8 mouse cellular contexts compared by ENCODE assay signal in genomic region chr10:45469027-45469996, GRCm38 (mm10). TPM values are rescaled to one million over a fixed set of nuclear protein-coding genes. Genes with fewer than 3 reads are reported as not detected.
DNase-seq lines count a peak whose midpoint lies in the region; ATAC-seq and TF ChIP-seq lines count a peak whose summit lies in the region.

No protein-coding gene starts in this region.

- H3K4me3 ChIP-seq in kidney, embryonic 15.5 days (replicated peaks): peak overlapping the region; percentile 51
- peak overlapping the region; percentile 60 for H3K4me3 ChIP-seq in embryonic fibroblast, embryonic 13.5 days (ENCODE audit: insufficient read depth, low read length)
- H3K4me3 ChIP-seq in limb, embryonic 10.5 days: peak overlapping the region; percentile 64
- peak overlapping the region; percentile 40 for H3K4me3 ChIP-seq in neural tube, embryonic 15.5 days (replicated peaks)

- no peak for TF ChIP-seq CTCF in embryonic fibroblast, embryonic 13.5 days (IDR thresholded peaks at IDR 0.05; ENCODE audit: borderline replicate concordance, insufficient read depth, low read length)

- DNase-seq in kidney, adult 11 months: no peak
- DNase-seq in limb, embryonic 10.5 days (ENCODE audit: low spot score): peak; percentile 61
- no peak for DNase-seq in urinary bladder, postnatal 14 days (ENCODE audit: low spot score)
- no peak for DNase-seq in Muller cell, postnatal 12 days (ENCODE audit: inconsistent ontology term)
- no peak for DNase-seq in left cerebral cortex, adult 18-20 months (ENCODE audit: low spot score in 2 of 2)

- no peaks in the 10 kb centered on the region for H3K36me3 ChIP-seq in kidney, embryonic 15.5 days
- H3K36me3 ChIP-seq in limb, embryonic 10.5 days: no peaks in the 10 kb centered on the region
- H3K36me3 ChIP-seq in neural tube, embryonic 15.5 days: no peaks in the 10 kb centered on the region

- peaks cover 26% of the 10 kb centered on the region for H3K27me3 ChIP-seq in kidney, embryonic 15.5 days
- H3K27me3 ChIP-seq in limb, embryonic 10.5 days (ENCODE audit: low read depth, poor library complexity, severe bottlenecking): no peaks in the 10 kb centered on the region
- H3K27me3 ChIP-seq in neural tube, embryonic 15.5 days (replicated peaks): peaks cover 15% of the 10 kb centered on the region

- peak overlapping the region; percentile 38 for H3K9ac ChIP-seq in kidney, embryonic 15.5 days
- H3K9ac ChIP-seq in neural tube, embryonic 15.5 days (replicated peaks): peak overlapping the region; percentile 34; the same call in 1 of the 2 replicates

- peak overlapping the region; percentile 54; the same call in 1 of the 2 replicates for H3K27ac ChIP-seq in kidney, embryonic 15.5 days
- H3K27ac ChIP-seq in embryonic fibroblast, embryonic 13.5 days (ENCODE audit: insufficient read depth, low read length): no peak overlapping the region
- H3K27ac ChIP-seq in limb, embryonic 10.5 days: peak overlapping the region; percentile 96
- H3K27ac ChIP-seq in neural tube, embryonic 15.5 days (replicated peaks): no peak overlapping the region

- peak overlapping the region; percentile 67 for H3K4me2 ChIP-seq in kidney, embryonic 15.5 days
- peak overlapping the region; percentile 60 for H3K4me2 ChIP-seq in neural tube, embryonic 15.5 days

- WGBS in kidney, embryonic 15.5 days: under 1% methylated on average over 21 of the region's 21 CpGs
- WGBS in limb, embryonic 10.5 days: under 1% methylated on average over 21 of the region's 21 CpGs
- 5% methylated on average over 21 of the region's 21 CpGs for WGBS in neural tube, embryonic 15.5 days

- peaks cover 18% of the 10 kb centered on the region for H3K4me1 ChIP-seq in kidney, embryonic 15.5 days
- H3K4me1 ChIP-seq in embryonic fibroblast, embryonic 13.5 days (ENCODE audit: control insufficient read depth, insufficient read depth, low read length): no peaks in the 10 kb centered on the region; the same call in 1 of the 2 replicates
- H3K4me1 ChIP-seq in limb, embryonic 10.5 days: peaks cover 51% of the 10 kb centered on the region
- peaks cover 31% of the 10 kb centered on the region for H3K4me1 ChIP-seq in neural tube, embryonic 15.5 days

- H3K9me3 ChIP-seq in kidney, embryonic 15.5 days (replicated peaks): no peaks in the 10 kb centered on the region
- no peaks in the 10 kb centered on the region for H3K9me3 ChIP-seq in limb, embryonic 10.5 days (replicated peaks)
- H3K9me3 ChIP-seq in neural tube, embryonic 15.5 days (replicated peaks): no peaks in the 10 kb centered on the region

- ATAC-seq in kidney, embryonic 15.5 days (replicated peaks; ENCODE audit: low FRiP score): peak; percentile 71
- peak; percentile 32 for ATAC-seq in neural tube, embryonic 15.5 days (ENCODE audit: low FRiP score)

- no peak for TF ChIP-seq POLR2A in embryonic fibroblast, embryonic 13.5 days (IDR thresholded peaks at IDR 0.05; ENCODE audit: low read depth, low read length)

RNA-seq across cellular contexts. Expression of gene Lin28b, which starts 16.9 kb away (rescaled TPM):
- 1.6 TPM in 2 replicates for polyA plus RNA-seq in kidney, embryonic 15.5 days (2015; fragmentation: Nextera tagmentation; extraction: Ambion mirVana)
- polyA plus RNA-seq in embryonic fibroblast, embryonic 13.5 days (2011; ENCODE audit: insufficient read length, low read depth, missing spikeins): 0.09 TPM in 1 of 2 replicates, not detected in the other
- polyA plus RNA-seq in limb, embryonic 10.5 days (2016; fragmentation: Nextera tagmentation; extraction: Ambion mirVana): 44.7 and 59.5 TPM in 2 replicates
- 6.9 and 7.0 TPM in 2 replicates for polyA plus RNA-seq in neural tube, embryonic 15.5 days (2015; fragmentation: Nextera tagmentation; extraction: Ambion mirVana)
- 1 to 10 TPM; 5.3 to 5.6 TPM for total RNA-seq in left cerebral cortex, adult 18-20 months (2021)

Comparison
In these comparisons a context has a peak if more than half of its experiments do, and no peak if none do; other contexts are left out.
1. H3K27ac ChIP-seq: peak in kidney, embryonic 15.5 days (single experiment) and limb, embryonic 10.5 days (single experiment); none in embryonic fibroblast, embryonic 13.5 days (single experiment) and neural tube, embryonic 15.5 days (single experiment).
2. Peak in every context shown above with its lines, with median percentiles within 50 percentile points of each other: H3K4me3 ChIP-seq.